8 mouse cellular contexts compared by ENCODE assay signal in genomic region chr8:122269404-122269803, GRCm38 (mm10). TPM values are rescaled to one million over a fixed set of nuclear protein-coding genes. Genes with fewer than 3 reads are reported as not detected.
DNase-seq lines count a peak whose midpoint lies in the region; ATAC-seq lines count a peak whose summit lies in the region.

No protein-coding gene starts in this region.

- peak; percentile 76 for DNase-seq in T-cell, adult 2 months (ENCODE audit: low spot score)
- DNase-seq in cerebellum, adult 9-10 months = peak; percentile 86
- DNase-seq in left cerebral cortex, adult 18-20 months (ENCODE audit: low spot score in 2 of 2) = peak; percentile 78 to 86
- DNase-seq in lung, postnatal 4 days = peak; percentile 74 to 82
- peak; percentile 82 to 84 for DNase-seq in right cerebral cortex, adult 2 months (ENCODE audit: low spot score in 2 of 2)
- peak; percentile 77 for DNase-seq in urinary bladder, postnatal 25 days (ENCODE audit: low spot score)

- H3K9ac ChIP-seq in hindbrain, embryonic 15.5 days = peak overlapping the region; percentile 44

- no peaks in the 10 kb centered on the region for H3K36me3 ChIP-seq in hindbrain, embryonic 15.5 days

- H3K9me3 ChIP-seq in hindbrain, embryonic 15.5 days = no peaks in the 10 kb centered on the region

- 4% methylated on average over 21 of the region's 21 CpGs for WGBS in hindbrain, embryonic 15.5 days

- peak; percentile 60 for ATAC-seq in frontal cortex, adult (ENCODE audit: low TSS enrichment)
- peak; percentile 58 for ATAC-seq in hindbrain, embryonic 15.5 days (ENCODE audit: low FRiP score, low read depth)

- peaks cover 22% of the 10 kb centered on the region for H3K4me1 ChIP-seq in hindbrain, embryonic 15.5 days (replicated peaks)

- peaks cover 7% of the 10 kb centered on the region for H3K27me3 ChIP-seq in hindbrain, embryonic 15.5 days

- peak overlapping the region; percentile 71 for H3K4me2 ChIP-seq in hindbrain, embryonic 15.5 days

- no peak overlapping the region; the same call in 1 of the 2 replicates for H3K27ac ChIP-seq in hindbrain, embryonic 15.5 days (replicated peaks)

- peak overlapping the region; percentile 38 for H3K4me3 ChIP-seq in hindbrain, embryonic 15.5 days

RNA-seq across cellular contexts. Expression of gene Zfpm1, which starts 12.5 kb away (rescaled TPM):
- 1.4 and 2.3 TPM in 2 replicates for polyA plus RNA-seq in hindbrain, embryonic 15.5 days (2015; fragmentation: Nextera tagmentation; extraction: Ambion mirVana)
- 10 to 100 TPM; 35.6 to 37.5 TPM for total RNA-seq in left cerebral cortex, adult 18-20 months (2021)
